Mouse (Mus musculus) MEL (cell line): ENCODE measurements around the gene Gm43720. TPM values are rescaled to one million over a fixed set of nuclear protein-coding genes. Genes with fewer than 3 reads are reported as not detected.

ENCODE experiments used
- DNase-seq: peaks from one replicate; pipeline ENCODE4 v3.0.0; 2011; ENCODE audit warnings: low read depth, low spot score
- H3K27ac ChIP-seq: 2 replicates; pipeline ENCODE4 v1.5.1; 2012; ENCODE audit warnings: low read depth, mild to moderate bottlenecking, control low read depth, low read length, moderate library complexity; ENCODE audit not compliant: control insufficient read depth
- H3K27me3 ChIP-seq, 2 experiments: fragments of 150-350 bp in 1 of 2; sonication (generic) in 1 of 2; 2 replicates each; pipeline ENCODE4 v1.6.1; 2012; ENCODE audit warnings: low read length in 2 of 2, mild to moderate bottlenecking in 2 of 2, improper control_type of control experiment in 1 of 2, moderate library complexity in 1 of 2; ENCODE audit not compliant: insufficient read depth in 2 of 2, control insufficient read depth in 1 of 2
- H3K36me3 ChIP-seq, 2 experiments: 2 replicates each; pipeline ENCODE4 v1.6.1; 2012 to 2014; ENCODE audit warnings: low read length in 2 of 2, improper control_type of control experiment in 1 of 2, inconsistent platforms in 1 of 2, mild to moderate bottlenecking in 1 of 2; ENCODE audit not compliant: insufficient read depth in 2 of 2, control insufficient read depth in 1 of 2
- H3K4me1 ChIP-seq, 2 experiments: fragments of 150-350 bp in 1 of 2; sonication (generic) in 1 of 2; 2 replicates each; pipeline ENCODE4 v1.6.1; 2012; ENCODE audit warnings: low read length in 2 of 2, improper control_type of control experiment in 1 of 2, mild to moderate bottlenecking in 1 of 2; ENCODE audit not compliant: insufficient read depth in 2 of 2, control insufficient read depth in 1 of 2
- H3K4me3 ChIP-seq, 2 experiments: fragments of 150-350 bp in 1 of 2; sonication (generic) in 1 of 2; 2 replicates each; pipeline ENCODE4 v1.5.1; 2012; ENCODE audit warnings: low read depth in 2 of 2, low read length in 2 of 2, mild to moderate bottlenecking in 2 of 2, moderate library complexity in 2 of 2, control low read depth in 1 of 2, improper control_type of control experiment in 1 of 2; ENCODE audit not compliant: control insufficient read depth in 1 of 2, insufficient read depth in 1 of 2
- H3K79me2 ChIP-seq: 2 replicates; pipeline ENCODE4 v1.6.1; 2012; ENCODE audit warnings: mild to moderate bottlenecking, low read length, moderate library complexity; ENCODE audit not compliant: control insufficient read depth, poor library complexity, insufficient read depth
- H3K9ac ChIP-seq: 2 replicates; pipeline ENCODE4 v1.6.1; 2012; ENCODE audit warnings: low read depth, mild to moderate bottlenecking, control low read depth, low read length, moderate library complexity; ENCODE audit not compliant: control insufficient read depth, poor library complexity, severe bottlenecking
- H3K9me3 ChIP-seq: fragments of 150-350 bp; sonication (generic); replicated peaks from 2 replicates; pipeline ENCODE4 v1.6.1; 2012; ENCODE audit warnings: mild to moderate bottlenecking, low read length, improper control_type of control experiment, moderate library complexity; ENCODE audit not compliant: insufficient read depth
- CHD1 ChIP-seq: IDR thresholded peaks from 2 replicates; pipeline ENCODE4 v1.6.1; 2012; ENCODE audit warnings: low read depth, mild to moderate bottlenecking, inconsistent platforms, low read length, improper control_type of control experiment
- E2F4 ChIP-seq: IDR thresholded peaks from 2 replicates; pipeline ENCODE4 v1.6.1; 2011; ENCODE audit warnings: low read depth, low read length, improper control_type of control experiment, borderline replicate concordance
- HCFC1 ChIP-seq: IDR thresholded peaks from 2 replicates; pipeline ENCODE4 v1.6.1; 2012; ENCODE audit warnings: low read depth, mild to moderate bottlenecking, inconsistent platforms, low read length, improper control_type of control experiment, moderate library complexity
- MAZ ChIP-seq: IDR thresholded peaks from 2 replicates; pipeline ENCODE4 v1.6.1; 2012; ENCODE audit warnings: low read depth, mild to moderate bottlenecking, inconsistent platforms, low read length, improper control_type of control experiment
- MEF2A ChIP-seq: IDR thresholded peaks from 2 replicates; pipeline ENCODE4 v1.6.1; 2014; ENCODE audit warnings: low read depth, mild to moderate bottlenecking, inconsistent platforms, low read length, improper control_type of control experiment; ENCODE audit not compliant: poor library complexity, insufficient replicate concordance, severe bottlenecking; ENCODE audit errors: extremely low read depth
- MXI1 ChIP-seq: IDR thresholded peaks from 2 replicates; pipeline ENCODE4 v1.6.1; 2011; ENCODE audit warnings: mild to moderate bottlenecking, low read depth, low read length, improper control_type of control experiment
- MYB ChIP-seq: IDR thresholded peaks from 2 replicates; pipeline ENCODE4 v1.6.1; 2011; ENCODE audit warnings: mild to moderate bottlenecking, low read depth, low read length, improper control_type of control experiment
- POLR2A ChIP-seq, 2 experiments: IDR thresholded peaks; 2 replicates each; pipeline ENCODE4 v1.6.1; 2011 to 2012; ENCODE audit warnings: low read length in 2 of 2, mild to moderate bottlenecking in 2 of 2, control low read depth in 1 of 2, improper control_type of control experiment in 1 of 2, low read depth in 1 of 2, moderate library complexity in 1 of 2; ENCODE audit not compliant: control insufficient read depth in 1 of 2, insufficient read depth in 1 of 2, poor library complexity in 1 of 2
- RAD21 ChIP-seq: IDR thresholded peaks from 2 replicates; pipeline ENCODE4 v1.6.1; 2011; ENCODE audit warnings: mild to moderate bottlenecking, low read depth, low read length, improper control_type of control experiment
- SIN3A ChIP-seq: IDR thresholded peaks from 2 replicates; pipeline ENCODE4 v1.6.1; 2012; ENCODE audit warnings: low read length, improper control_type of control experiment, inconsistent platforms
- TAL1 ChIP-seq: IDR thresholded peaks from 2 replicates; pipeline ENCODE4 v1.6.1; 2012; ENCODE audit warnings: mild to moderate bottlenecking, inconsistent platforms, low read length, moderate library complexity, mixed read lengths
- TBP ChIP-seq: IDR thresholded peaks from 2 replicates; pipeline ENCODE4 v1.8.0; 2011; ENCODE audit warnings: low read depth, low read length, improper control_type of control experiment
- ZC3H11A ChIP-seq: IDR thresholded peaks from 2 replicates; pipeline ENCODE4 v1.6.1; 2012; ENCODE audit warnings: low read depth, mild to moderate bottlenecking, inconsistent platforms, low read length, improper control_type of control experiment
- ZKSCAN1 ChIP-seq: IDR thresholded peaks from 2 replicates; pipeline ENCODE4 v1.6.1; 2012; ENCODE audit warnings: low read depth, mild to moderate bottlenecking, inconsistent platforms, low read length, improper control_type of control experiment, moderate library complexity
- ZNF384 ChIP-seq: IDR thresholded peaks from 2 replicates; pipeline ENCODE4 v1.6.1; 2012; ENCODE audit warnings: low read depth, mild to moderate bottlenecking, inconsistent platforms, low read length, improper control_type of control experiment
- polyA plus RNA-seq, 2 experiments: library from polyadenylated mRNA; stranded (reverse) in 1 of 2; unstranded in 1 of 2; fragments of >175 nt in 1 of 2; fragments of >200 nt in 1 of 2; gene quantifications; 2 replicates each; pipeline versions ENCODE4 v1.2.1 to v1.2.4; 2012; ENCODE audit warnings: low replicate concordance in 2 of 2, low read depth in 1 of 2; ENCODE audit not compliant: insufficient read length in 2 of 2, insufficient read depth in 1 of 2, missing spikeins in 1 of 2
- total RNA-seq: library from RNA; depleted of rRNA; stranded (reverse); fragments of 300-350 nt; gene quantifications from 2 replicates; pipeline ENCODE4 v1.2.3, GENCODE M21; 2012

The Gm43720 gene
- total and polyA plus RNA-seq, 3 experiments: not detected

- Histone ChIP-seq H3K27ac (peak overlapping the region; percentile 36; the same call in 1 of the 2 replicates), H3K9ac (no peak overlapping the region; the same call in 1 of the 2 replicates), H3K36me3 (peaks cover 3 to 61% of the 10 kb centered on the region in 2 experiments; a peak in 3 of 4 replicates), H3K27me3 (no peaks in the 10 kb centered on the region), H3K9me3 (no peaks in the 10 kb centered on the region), H3K4me1 (peaks cover 12 to 71% of the 10 kb centered on the region in 2 experiments), H3K4me3 (no peak overlapping the region), H3K79me2 (peaks cover 42% of the 10 kb centered on the region)
- no peak for DNase-seq
- TF ChIP-seq TAL1: no peak
- TF ChIP-seq HCFC1: no peak
- 0 out of 2 replicates have a peak, but pooled peaks have one; percentile 36 for TF ChIP-seq CHD1
- TF ChIP-seq TBP: no peak
- TF ChIP-seq POLR2A (IDR thresholded peaks at IDR 0.05; ENCODE audit: control insufficient read depth in 1 of 2, insufficient read depth in 1 of 2, low read depth in 1 of 2, low read length in 2 of 2, poor library complexity in 1 of 2): peak in 1 of 2 experiments; percentile 32; a peak in 1 of 4 replicates
- TF ChIP-seq MEF2A: no peak
- TF ChIP-seq ZKSCAN1: no peak
- 0 out of 2 replicates have a peak, but pooled peaks have one; percentile 22 for TF ChIP-seq ZNF384
- no peak for TF ChIP-seq MAZ
- no peak for TF ChIP-seq MYB
- TF ChIP-seq ZC3H11A: no peak
- no peak for TF ChIP-seq MXI1
These were observed 20.8 kb downstream of the Gm43720 start for GRCm38 (mm10) chr5:138258993-138259392.

- Histone ChIP-seq H3K79me2 (peaks cover 39% of the 10 kb centered on the region), H3K4me1 (peaks cover 12 to 71% of the 10 kb centered on the region in 2 experiments), H3K4me3 (no peak overlapping the region), H3K27ac (peak overlapping the region; percentile 26; the same call in 1 of the 2 replicates), H3K27me3 (no peaks in the 10 kb centered on the region), H3K36me3 (peaks cover 3 to 61% of the 10 kb centered on the region in 2 experiments; a peak in 3 of 4 replicates)
- DNase-seq: peak; percentile 30
- TF ChIP-seq POLR2A (IDR thresholded peaks at IDR 0.05; ENCODE audit: control insufficient read depth in 1 of 2, insufficient read depth in 1 of 2, low read depth in 1 of 2, low read length in 2 of 2, poor library complexity in 1 of 2) (peak in 1 of 2 experiments; percentile 41; a peak in 1 of 4 replicates), TAL1 (no peak)
- TF ChIP-seq, all 39 proteins: peak for 1
- H3K9ac ChIP-seq: no peak overlapping the region
- H3K9me3 ChIP-seq: no peaks in the 10 kb centered on the region
These were observed 21.2 kb downstream of the Gm43720 start for GRCm38 (mm10) chr5:138258542-138258941.

GRCm38 (mm10) chr5:138258078-138258477 lies 21.7 kb downstream of the Gm43720 start:
- DNase-seq: peak; percentile 41
- peaks cover 35% of the 10 kb centered on the region for H3K79me2 ChIP-seq
- H3K27ac ChIP-seq: peak overlapping the region; percentile 73
- H3K4me1 ChIP-seq: peaks cover 12 to 71% of the 10 kb centered on the region in 2 experiments
- no peak overlapping the region for H3K4me3 ChIP-seq
- no peak overlapping the region for H3K9ac ChIP-seq
- TF ChIP-seq SIN3A (no peak), MAZ (no peak), POLR2A (IDR thresholded peaks at IDR 0.05; ENCODE audit: control insufficient read depth in 1 of 2, insufficient read depth in 1 of 2, low read depth in 1 of 2, low read length in 2 of 2, poor library complexity in 1 of 2) (no peak; a peak in 1 of 4 replicates), MYB (no peak), RAD21 (no peak), E2F4 (no peak)
- TF ChIP-seq, all 39 proteins: peak for 0
- Histone ChIP-seq H3K27me3 (no peaks in the 10 kb centered on the region; a peak in 1 of 4 replicates), H3K9me3 (no peaks in the 10 kb centered on the region), H3K36me3 (peaks cover 3 to 61% of the 10 kb centered on the region in 2 experiments; a peak in 3 of 4 replicates)
